Mouse (Mus musculus): ENCODE measurements at regions not wholly inside any gene's neighbourhood (a gene's known extent, or its start where the extent isn't known, plus 50 kb on each side); places are given as distances from the start of the nearest gene placed in this dataset.

GRCm38 (mm10) chr3:52586418-52586817 is 318.3 kb downstream of the Foxo1 start:
- no peak for DNase-seq

DNA sequence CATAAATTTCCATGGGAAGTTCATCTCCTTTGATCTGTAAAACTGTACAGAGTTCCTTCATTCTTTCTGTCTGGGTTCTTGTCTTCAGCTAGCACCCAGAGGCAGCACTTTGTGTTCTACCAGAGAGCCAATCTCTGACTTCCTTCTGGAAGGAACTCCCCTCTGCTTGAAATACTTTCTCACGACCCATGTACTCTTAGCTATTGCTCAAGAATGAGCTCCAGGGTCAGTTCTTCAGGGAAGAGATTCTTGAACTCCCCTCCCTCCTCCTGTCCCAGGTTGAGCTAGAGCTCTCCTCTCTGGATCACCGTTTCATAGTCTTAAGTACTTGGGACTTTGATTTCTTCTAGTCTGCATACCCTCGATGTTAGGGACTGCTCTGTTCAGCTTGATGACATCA is 311.8 kb downstream of the Foxo1 start:
- no peak for DNase-seq

GRCm38 (mm10) chr3:52579096-52579495 is 311.0 kb downstream of the Foxo1 start:
- DNase-seq = no peak

- no peak for DNase-seq
Observed at GRCm38 (mm10) chr3:52576703-52577244, 308.6 kb downstream of the Foxo1 start.

GRCm38 (mm10) chr3:52575237-52575798 is 307.2 kb downstream of the Foxo1 start:
- no peak for DNase-seq

- no peak for DNase-seq
Observed at GRCm38 (mm10) chr3:52574341-52574740, 306.2 kb downstream of the Foxo1 start.

- DNase-seq = no peak
Observed at GRCm38 (mm10) chr3:52573806-52574205, 305.7 kb downstream of the Foxo1 start.

DNA sequence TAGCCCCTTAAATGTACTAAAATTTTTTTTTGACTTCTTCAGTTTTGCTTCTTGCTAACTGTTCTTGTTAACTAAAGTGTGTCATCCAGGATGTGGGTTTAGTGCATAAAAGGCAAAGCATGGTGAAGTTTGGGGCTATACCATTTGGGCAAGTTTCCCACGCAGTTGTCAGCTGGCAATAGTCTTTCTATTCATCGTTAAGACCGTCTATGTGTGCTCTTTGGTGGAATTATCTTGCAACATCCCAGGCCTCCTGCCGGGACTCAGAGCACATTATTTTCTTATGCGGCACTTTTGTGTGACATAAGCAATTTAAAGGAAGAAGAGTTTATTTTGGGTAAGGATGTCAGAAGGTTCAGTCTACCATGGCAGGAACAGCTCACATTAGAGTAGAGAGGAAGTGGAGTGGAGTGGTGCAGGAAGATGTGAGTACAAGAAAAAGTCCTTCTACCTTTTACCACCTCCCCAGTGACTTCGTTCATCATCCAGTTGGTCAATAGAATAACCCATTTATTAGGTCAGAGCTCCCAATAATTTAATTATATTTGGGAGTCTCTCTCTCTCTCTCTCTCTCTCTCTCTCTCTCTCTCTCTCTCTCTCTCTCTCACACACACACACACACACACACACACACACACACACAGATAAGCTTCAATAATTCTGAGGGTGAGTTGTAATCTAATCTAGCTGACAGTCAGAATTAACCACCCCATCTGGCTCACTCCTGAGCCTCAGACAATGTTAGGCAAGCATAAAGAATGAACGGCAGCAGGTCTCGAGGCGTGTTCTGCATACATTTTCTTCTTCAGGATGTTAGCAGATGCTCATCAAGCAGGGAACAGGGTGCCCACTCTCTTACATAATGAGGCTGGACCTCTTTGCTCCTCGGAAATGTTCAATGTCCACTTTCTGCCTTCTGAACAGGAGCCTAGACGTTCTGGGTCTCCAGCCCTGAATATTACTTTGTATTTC is 304.7 kb downstream of the Foxo1 start:
- DNase-seq = no peak

GRCm38 (mm10) chr3:52567606-52568372 is 299.7 kb downstream of the Foxo1 start:
- DNase-seq = no peak

DNA sequence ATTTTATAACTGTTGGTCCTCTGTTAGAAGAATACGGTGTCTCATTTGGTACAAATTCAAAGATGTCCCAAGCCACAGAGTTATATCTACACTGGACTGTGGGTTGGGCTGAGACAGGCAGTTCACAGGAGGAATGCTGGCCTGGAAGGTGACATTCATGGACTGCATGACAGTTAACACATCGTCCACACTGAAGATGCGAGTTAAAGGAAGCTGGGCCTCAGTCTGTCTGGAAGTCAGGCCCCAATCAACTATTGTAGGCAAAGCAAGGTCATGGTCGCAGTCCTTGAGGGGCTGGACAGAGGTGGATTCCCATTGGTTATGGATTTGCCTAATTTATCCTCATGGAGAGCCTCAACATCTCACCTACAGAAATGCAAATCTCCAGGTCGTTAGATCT is 295.5 kb downstream of the Foxo1 start:
- DNase-seq = no peak

DNA sequence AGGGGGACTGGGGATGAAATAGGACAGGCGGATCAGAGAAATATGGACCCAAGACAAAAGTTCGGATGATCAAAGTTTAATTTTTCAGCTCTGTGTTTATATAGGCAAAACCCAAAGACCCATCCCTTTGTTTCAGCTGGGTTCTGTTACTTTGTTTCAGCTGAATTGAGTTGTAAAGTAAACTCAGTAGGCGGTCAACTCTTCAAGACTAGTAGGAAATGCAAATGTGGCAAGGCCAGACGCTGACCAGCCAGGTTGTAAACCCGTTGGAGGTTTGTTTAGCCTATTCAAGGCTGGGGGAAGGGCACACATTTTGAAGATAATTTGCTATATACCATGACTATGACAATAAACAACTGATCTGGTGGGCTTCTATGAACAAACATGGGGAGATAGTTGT is 294.7 kb downstream of the Foxo1 start:
- no peak for DNase-seq

DNA sequence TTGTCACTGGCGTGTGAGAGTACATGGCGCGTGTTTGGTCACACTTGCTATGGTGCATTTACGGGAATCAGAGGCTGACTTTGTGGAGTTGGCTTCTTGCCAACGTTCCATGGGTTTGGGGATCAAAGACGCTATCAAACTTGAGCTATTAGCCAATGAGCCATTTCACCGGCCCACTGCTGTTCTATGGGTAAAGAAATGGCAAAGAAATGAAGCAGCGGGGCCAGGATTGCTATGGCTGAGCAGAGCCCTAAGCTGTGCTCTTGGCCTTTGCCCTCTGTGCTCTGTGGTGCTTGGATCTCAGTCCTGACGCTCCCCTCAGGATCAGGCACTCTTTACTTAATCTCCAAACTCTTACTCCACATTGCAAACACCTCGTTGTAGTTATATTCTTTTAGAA is 291.3 kb downstream of the Foxo1 start:
- no peak for DNase-seq

DNA sequence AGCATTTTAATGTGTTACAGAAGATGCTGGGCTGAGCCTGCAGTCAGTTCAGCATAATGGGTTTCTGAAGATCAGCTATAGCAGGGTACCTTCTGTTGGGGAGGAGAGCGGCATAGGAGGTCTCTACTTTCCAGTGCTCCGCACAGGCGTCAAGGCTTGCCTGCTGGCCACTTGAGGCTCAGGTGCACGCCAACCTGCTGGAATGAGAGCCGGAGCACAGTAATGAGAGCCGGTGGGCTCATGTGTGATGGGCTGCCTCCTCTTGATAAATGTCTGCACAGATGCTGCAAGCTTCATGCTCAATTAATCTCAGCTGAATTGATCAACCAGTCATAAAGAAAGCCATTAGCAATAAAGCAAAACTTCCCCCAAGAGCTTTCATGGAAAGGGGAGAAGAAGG is 290.6 kb downstream of the Foxo1 start:
- no peak for DNase-seq

GRCm38 (mm10) chr3:52557296-52557695 is 289.2 kb downstream of the Foxo1 start:
- DNase-seq = no peak

DNA sequence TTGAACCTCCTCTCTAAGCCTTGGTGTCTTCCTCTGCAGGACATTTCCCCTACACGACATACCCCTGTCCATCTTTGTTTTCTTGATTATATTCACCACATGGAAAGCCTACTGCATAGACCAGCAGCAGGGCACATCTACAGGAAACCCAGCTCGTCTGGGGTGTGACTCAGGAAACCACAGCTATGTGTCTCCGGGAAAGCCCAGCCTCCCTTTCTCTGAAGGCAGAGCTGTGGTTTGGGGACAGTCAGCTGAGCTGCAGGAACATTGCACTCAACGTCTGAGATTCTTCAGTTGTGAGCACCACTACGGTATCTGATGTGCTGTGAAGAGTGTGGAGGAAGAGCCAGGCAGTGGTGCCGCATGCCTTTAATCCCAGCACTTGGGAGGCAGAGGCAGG is 286.9 kb downstream of the Foxo1 start:
- no peak for DNase-seq

- DNase-seq = no peak
Observed at GRCm38 (mm10) chr3:52554490-52554889, 286.4 kb downstream of the Foxo1 start.

DNA sequence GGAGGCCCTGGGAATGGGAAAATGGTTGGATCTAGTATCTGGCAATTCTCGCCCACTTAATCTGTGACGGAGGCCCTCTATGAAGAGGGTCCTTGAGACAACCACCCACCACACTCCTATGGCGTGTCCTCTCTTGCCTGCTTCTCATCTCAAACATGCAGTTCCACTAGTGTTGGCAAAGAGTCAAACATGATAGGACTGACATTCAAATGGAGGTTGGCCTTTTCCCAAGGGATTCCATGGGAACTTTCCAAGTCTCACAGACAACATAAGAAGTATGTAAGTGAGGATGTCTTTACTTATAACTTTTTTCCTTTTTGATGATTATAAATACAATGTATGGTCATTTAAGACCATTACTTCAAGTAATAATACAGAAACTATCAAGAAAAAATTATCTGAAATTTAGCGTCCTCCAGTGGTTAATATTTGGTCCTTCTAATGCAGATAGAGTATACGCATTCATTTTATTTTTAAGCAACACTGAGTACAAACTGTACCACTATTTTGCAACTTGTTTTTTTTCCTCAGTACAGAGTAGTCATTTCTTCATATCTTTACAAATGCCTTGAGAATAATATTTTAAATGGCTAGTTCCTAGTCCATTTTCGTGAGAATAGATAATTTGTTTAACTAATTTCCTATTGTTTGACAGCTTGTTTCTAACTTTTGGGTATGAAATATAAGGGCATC is 280.2 kb downstream of the Foxo1 start:
- DNase-seq = no peak

DNA sequence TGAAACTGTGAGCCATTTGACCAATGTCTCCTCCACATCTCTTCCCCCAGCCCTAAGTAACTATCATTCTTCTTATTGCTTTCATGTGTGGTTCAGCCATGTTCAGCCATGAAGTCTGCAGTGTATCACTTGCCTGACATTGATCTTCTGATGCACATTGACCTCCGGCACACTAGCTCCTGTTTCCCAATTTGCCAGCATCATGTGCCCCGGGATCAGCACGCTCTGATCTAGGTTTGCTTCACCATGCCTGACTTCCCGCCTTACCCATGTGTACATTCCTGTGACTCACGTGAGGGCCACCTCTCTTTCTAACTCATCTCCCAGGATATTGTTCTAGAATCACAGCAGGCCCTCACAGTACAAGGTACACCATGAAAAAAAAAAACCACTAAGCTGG is 277.9 kb downstream of the Foxo1 start:
- no peak for DNase-seq

DNA sequence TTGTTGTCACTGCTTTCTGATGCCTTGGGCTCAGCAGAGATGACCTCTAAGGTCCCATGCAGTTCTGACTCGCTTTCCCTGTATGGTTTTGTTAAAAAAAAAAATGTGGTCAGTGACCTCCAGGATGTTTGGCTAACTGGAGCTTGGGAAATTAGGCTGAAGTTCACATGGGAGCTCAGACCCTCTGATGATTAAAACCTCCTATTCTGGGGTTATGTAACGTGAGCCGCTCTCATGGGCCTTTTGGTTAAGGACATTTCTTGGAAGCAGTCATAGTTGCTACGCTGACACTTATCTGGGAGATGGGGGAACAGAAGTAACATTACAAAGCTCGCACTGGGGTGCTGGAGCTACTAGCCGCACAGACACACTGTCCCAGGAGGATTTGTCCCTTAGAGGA is 274.9 kb downstream of the Foxo1 start:
- DNase-seq = no peak

GRCm38 (mm10) chr3:52540862-52541380 is 272.8 kb downstream of the Foxo1 start:
- DNase-seq = no peak

DNA sequence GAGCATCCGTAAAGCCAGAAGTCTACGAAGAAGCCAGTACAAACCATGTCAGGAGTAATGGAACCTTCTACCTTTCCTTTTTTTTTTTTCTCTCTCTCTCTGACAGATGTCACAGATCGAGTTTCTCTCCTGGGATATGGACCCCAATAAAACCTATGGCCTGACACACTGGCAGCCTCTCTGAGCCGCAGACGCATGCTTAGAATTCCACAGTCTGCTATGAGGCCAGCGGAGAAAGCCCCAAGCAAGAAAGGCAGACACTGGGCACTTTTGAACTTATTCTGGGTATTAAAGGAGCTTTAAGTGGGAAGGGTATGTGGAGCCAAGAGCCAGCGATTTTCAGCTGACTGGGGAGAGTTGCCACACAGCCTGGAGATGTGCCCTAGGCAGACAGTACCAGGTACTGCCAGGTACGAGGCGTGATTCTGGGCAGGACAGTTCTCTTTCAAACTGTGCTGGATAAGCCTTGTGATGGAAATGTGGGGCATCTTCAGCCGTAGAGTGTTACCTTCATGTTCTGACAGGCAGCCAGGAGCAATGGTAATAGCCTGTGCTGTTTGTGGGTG is 271.8 kb downstream of the Foxo1 start:
- no peak for DNase-seq

- DNase-seq = no peak
Observed at GRCm38 (mm10) chr3:52538306-52538705, 270.2 kb downstream of the Foxo1 start.

Measured in cerebellum, adult 11 months (tissue).